14 mouse cellular contexts compared by ENCODE assay signal in genomic region chr2:84065061-84065460, GRCm38 (mm10).
DNase-seq lines count a peak whose midpoint lies in the region; ATAC-seq and TF ChIP-seq lines count a peak whose summit lies in the region.
"Had no signal": no experiment of that assay in that cellular context is flagged by ENCODE, and none has a peak within 500 bp of the region (broad histone marks: within the 10 kb centered on the region; RNA-seq: fewer than 3 reads in every experiment).

No protein-coding gene starts in this region.

- no peaks in the 10 kb centered on the region for H3K27me3 ChIP-seq in intestine, postnatal 0 days (replicated peaks; ENCODE audit: control insufficient read depth, insufficient read depth, low read length)
- H3K27me3 ChIP-seq in intestine, embryonic 16.5 days (replicated peaks; ENCODE audit: control insufficient read depth, insufficient read depth, low read length) = no peaks in the 10 kb centered on the region
- H3K27me3 ChIP-seq: neural tube, embryonic 12.5 days had no signal

- H3K27ac ChIP-seq in intestine, postnatal 0 days (ENCODE audit: low read depth, low read length) = no peak overlapping the region
- H3K27ac ChIP-seq in intestine, embryonic 16.5 days (ENCODE audit: low read length) = no peak overlapping the region
- H3K27ac ChIP-seq: forebrain, embryonic 10.5 days; midbrain, embryonic 10.5 days; neural tube, embryonic 12.5 days had no signal

- H3K4me1 ChIP-seq in intestine, postnatal 0 days (replicated peaks; ENCODE audit: control insufficient read depth, insufficient read depth, low read length) = no peaks in the 10 kb centered on the region
- H3K4me1 ChIP-seq in intestine, embryonic 16.5 days (ENCODE audit: control insufficient read depth, insufficient read depth, low read length) = no peaks in the 10 kb centered on the region
- H3K4me1 ChIP-seq: forebrain, embryonic 10.5 days; midbrain, embryonic 10.5 days; neural tube, embryonic 12.5 days had no signal

- intact Hi-C loops in left cerebral cortex, postnatal 25 days (cut with DNase I) = loop anchor here (2.0 kb wide), 1 partner anchor 364 kb away; no protein-coding TSS in a partner anchor
- intact Hi-C loops in left cerebral cortex, postnatal 36 days (cut with DNase I) = loop anchor here (2.0 kb wide), 1 partner anchor 364 kb away; no protein-coding TSS in a partner anchor

- no peaks in the 10 kb centered on the region for H3K36me3 ChIP-seq in intestine, postnatal 0 days (ENCODE audit: control insufficient read depth, insufficient read depth)
- H3K36me3 ChIP-seq in intestine, embryonic 16.5 days (ENCODE audit: control insufficient read depth, insufficient read depth, low read length) = no peaks in the 10 kb centered on the region
- H3K36me3 ChIP-seq: forebrain, embryonic 10.5 days; G1E; midbrain, embryonic 10.5 days; neural tube, embryonic 12.5 days had no signal

- no peak overlapping the region for H3K9ac ChIP-seq in intestine, postnatal 0 days (ENCODE audit: low read depth, low read length)
- no peak overlapping the region for H3K9ac ChIP-seq in intestine, embryonic 16.5 days (ENCODE audit: low read depth, low read length)
- H3K9ac ChIP-seq: neural tube, embryonic 12.5 days had no signal

- no peaks in the 10 kb centered on the region for H3K9me3 ChIP-seq in intestine, postnatal 0 days (ENCODE audit: control insufficient read depth)
- H3K9me3 ChIP-seq in intestine, embryonic 16.5 days (ENCODE audit: control insufficient read depth, low read length) = no peaks in the 10 kb centered on the region
- H3K9me3 ChIP-seq: forebrain, embryonic 10.5 days; G1E; midbrain, embryonic 10.5 days; neural tube, embryonic 12.5 days had no signal

- peak; percentile 61 for TF ChIP-seq CTCF in intestine, postnatal 0 days (IDR thresholded peaks at IDR 0.05; ENCODE audit: low read depth)

- H3K4me3 ChIP-seq in intestine, postnatal 0 days (ENCODE audit: low read depth, low read length) = no peak overlapping the region
- no peak overlapping the region for H3K4me3 ChIP-seq in intestine, embryonic 16.5 days (ENCODE audit: low read length)
- H3K4me3 ChIP-seq: forebrain, embryonic 10.5 days; midbrain, embryonic 10.5 days; neural tube, embryonic 12.5 days had no signal

- H3K4me2 ChIP-seq in intestine, postnatal 0 days (replicated peaks; ENCODE audit: low read depth) = no peak overlapping the region
- H3K4me2 ChIP-seq in intestine, embryonic 16.5 days (ENCODE audit: low read depth, low read length) = no peak overlapping the region
- H3K4me2 ChIP-seq: neural tube, embryonic 12.5 days had no signal

- peak; percentile 4 to 33 for DNase-seq in left cerebral cortex, postnatal 25 days (ENCODE audit: low spot score in 2 of 2)
- DNase-seq in left cerebral cortex, postnatal 36 days (ENCODE audit: low spot score in 2 of 2) = no peak
- peak; percentile 34 for DNase-seq in CD4-positive helper T cell, adult 2 months (ENCODE audit: low read depth, low spot score)
- DNase-seq in adipocyte (ENCODE audit: low spot score) = peak; percentile 45
- no peak for DNase-seq in thymus, postnatal 4 days
- DNase-seq: gastrocnemius, postnatal 14 days; retina, postnatal 1 day; thymus, adult 18-20 months had no signal

- whole genome bisulfite sequencing in intestine, postnatal 0 days = 40% methylated on average over 7 of the region's 7 CpGs
- 49% methylated on average over 7 of the region's 7 CpGs for WGBS in intestine, embryonic 16.5 days

- ATAC-seq in intestine, postnatal 0 days = no peak
- ATAC-seq in intestine, embryonic 16.5 days = no peak

Comparison
In these comparisons a context has a peak if more than half of its experiments do, and no peak if none do; other contexts are left out.
1. DNase-seq: peak in left cerebral cortex, postnatal 25 days (2 of 2), CD4-positive helper T cell, adult 2 months (single experiment) and adipocyte (single experiment); none in left cerebral cortex, postnatal 36 days (0 of 2) and thymus, postnatal 4 days (single experiment).